Mouse (Mus musculus) thymus, postnatal 0 days (tissue): ENCODE data around the gene Gm904. TPM values are rescaled to one million over a fixed set of nuclear protein-coding genes. Genes with fewer than 3 reads are reported as not detected.
"Not testable (repeated sequence)": the region's sequence is repeated elsewhere in the genome, so short reads cannot be mapped to it uniquely, and the experiment has no call there.

Experiments used
- DNase-seq: peaks from one replicate; pipeline ENCODE4 v3.0.0-alpha.2; 2015; ENCODE audit warnings: low spot score
- microRNA-seq: library from miRNA; unstranded; fragments of <30 nt; microRNA quantifications from one replicate; pipeline ENCODE4, GENCODE M21; 2016; ENCODE audit warnings: borderline number of aligned reads
- polyA plus RNA-seq: library from polyadenylated mRNA; unstranded; fragments of >200 nt; fragmentation: Nextera tagmentation; extraction: Ambion mirVana; gene quantifications from 2 replicates; pipeline ENCODE4 v1.2.1, GENCODE M21; 2015

Gm904 gene
- polyA plus RNA-seq: not detected in 2 replicates

DNA sequence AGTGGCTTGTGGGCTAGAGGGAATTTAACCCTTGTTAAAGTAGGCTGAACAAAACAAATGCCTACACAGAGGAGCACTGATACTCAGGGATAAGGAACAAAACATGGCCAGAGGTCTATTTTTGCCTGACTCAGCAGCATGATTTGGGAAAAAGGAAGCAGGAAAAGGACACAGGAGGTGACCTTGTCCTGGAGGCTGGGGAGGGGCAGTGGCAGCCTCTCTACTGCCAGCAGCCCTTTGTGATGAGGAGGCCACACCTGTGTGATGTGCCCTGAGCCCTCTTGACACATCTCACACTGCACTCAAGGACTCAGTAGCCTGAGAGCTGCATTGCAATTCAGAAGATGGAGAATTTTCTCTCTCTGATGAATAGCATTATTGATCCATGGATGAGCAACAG is at the start of gene Gm904:
Gene Gm904 (plus strand): TSS at position 301 of the 400 bp plus-strand sequence.
- not testable (repeated sequence) for DNase-seq

- not testable (repeated sequence) for DNase-seq
Measured at GRCm38 (mm10) chr13:50648771-50649170, 5.7 kb downstream of the Gm904 start.

Small RNA genes within 50 kb of the gene (microRNA-seq; reads per million reads assigned to microRNA genes)
- gene Gm23952 (not detected), gene Mir683-2 (not detected)

Other genes starting within 250 kb of the Gm904 start
- 19.2 and 19.5 TPM in 2 replicates for gene Fbxw17, start 225.4 kb upstream of the Gm904 start, polyA plus RNA-seq
- not detected in 2 replicates for gene Gm47429, start 199.3 kb upstream of the Gm904 start, polyA plus RNA-seq
- not detected in 2 replicates for gene Nutm2, start 175.9 kb upstream of the Gm904 start, polyA plus RNA-seq
- not detected in 2 replicates for gene Gm8765, start 55.1 kb downstream of the Gm904 start, polyA plus RNA-seq